Mouse (Mus musculus) bone marrow, adult 2 months (tissue): ENCODE measurements around the gene Shisa9. TPM values are rescaled to one million over a fixed set of nuclear protein-coding genes. Genes with fewer than 3 reads are reported as not detected.

Experiments used
- H3K27ac ChIP-seq: fragments of 200-500 bp; 2 replicates; pipeline ENCODE4 v1.5.1; 2012; ENCODE audit warnings: low read depth, mild to moderate bottlenecking, control low read depth, inconsistent platforms, low read length; ENCODE audit not compliant: control insufficient read depth, poor library complexity, insufficient read depth
- H3K4me1 ChIP-seq: fragments of 200-500 bp; 2 replicates; pipeline ENCODE4 v1.6.1; 2011; ENCODE audit warnings: low read length; ENCODE audit not compliant: control insufficient read depth, insufficient read depth
- H3K4me3 ChIP-seq: fragments of 200-500 bp; replicated peaks from 2 replicates; pipeline ENCODE3; 2011; ENCODE audit warnings: mild to moderate bottlenecking, low read depth, low read length, control low read depth; ENCODE audit not compliant: control insufficient read depth
- CTCF ChIP-seq: fragments of 200-500 bp; IDR thresholded peaks from 2 replicates; pipeline ENCODE4 v1.5.1; 2011; ENCODE audit warnings: low read length, control low read depth; ENCODE audit not compliant: control insufficient read depth, insufficient read depth
- POLR2A ChIP-seq: fragments of 200-500 bp; IDR thresholded peaks from 2 replicates; pipeline ENCODE4 v1.6.1; 2011; ENCODE audit warnings: low read depth, mild to moderate bottlenecking, control low read depth, low read length, borderline replicate concordance; ENCODE audit not compliant: control insufficient read depth
- WGBS: fragments of 180-500 bp; shearing (Covaris S2); methylation state at CpG from one replicate; pipeline ENCODE4 v1.1.7; 2018; 5-methylcytosine and 5-hydroxymethylcytosine counted together
- polyA plus RNA-seq: library from polyadenylated mRNA; stranded (reverse); fragments of >200 nt; gene quantifications from 2 replicates; pipeline ENCODE4 v1.2.4, GENCODE M21; 2011; ENCODE audit warnings: low replicate concordance; ENCODE audit not compliant: missing spikeins, insufficient read depth, insufficient read length

The Shisa9 gene
- polyA plus RNA-seq, 1 experiment: not detected

GRCm38 (mm10) chr16:12206951-12207350 is 223.0 kb downstream of the Shisa9 start:
- no peak for TF ChIP-seq POLR2A
- TF ChIP-seq CTCF: no peak
- Histone ChIP-seq H3K4me1 (no peaks in the 10 kb centered on the region), H3K27ac (no peak overlapping the region), H3K4me3 (no peak overlapping the region)
- 46% methylated on average over 2 of the region's 2 CpGs for WGBS

GRCm38 (mm10) chr16:12209355-12209754 is 225.4 kb downstream of the Shisa9 start:
- H3K4me1 ChIP-seq: no peaks in the 10 kb centered on the region
- 67% methylated on average over 1 of the region's 1 CpGs for WGBS
- no peak overlapping the region for H3K4me3 ChIP-seq
- TF ChIP-seq CTCF (no peak), POLR2A (no peak)
- no peak overlapping the region for H3K27ac ChIP-seq

GRCm38 (mm10) chr16:12209819-12210218 is 225.9 kb downstream of the Shisa9 start:
- TF ChIP-seq CTCF (no peak), POLR2A (no peak)
- no peaks in the 10 kb centered on the region for H3K4me1 ChIP-seq
- 80% methylated on average over 2 of the region's 2 CpGs for WGBS
- H3K27ac ChIP-seq: no peak overlapping the region
- no peak overlapping the region for H3K4me3 ChIP-seq

GRCm38 (mm10) chr16:12214018-12214417 is 230.1 kb downstream of the Shisa9 start:
- Histone ChIP-seq H3K4me1 (no peaks in the 10 kb centered on the region), H3K27ac (no peak overlapping the region), H3K4me3 (no peak overlapping the region)
- TF ChIP-seq POLR2A (no peak), CTCF (no peak)
- WGBS: 51% methylated on average over 2 of the region's 2 CpGs

GRCm38 (mm10) chr16:12217289-12218150 is 233.6 kb downstream of the Shisa9 start:
- H3K4me1 ChIP-seq: no peaks in the 10 kb centered on the region
- H3K27ac ChIP-seq: no peak overlapping the region
- no peak overlapping the region for H3K4me3 ChIP-seq
- WGBS: 70% methylated on average over 13 of the region's 13 CpGs
- TF ChIP-seq POLR2A: no peak
- no peak for TF ChIP-seq CTCF

- WGBS: 73% methylated on average over 2 of the region's 2 CpGs
- TF ChIP-seq CTCF (no peak), POLR2A (no peak)
- H3K27ac ChIP-seq: no peak overlapping the region
- H3K4me3 ChIP-seq: no peak overlapping the region
- H3K4me1 ChIP-seq: no peaks in the 10 kb centered on the region
Measured at GRCm38 (mm10) chr16:12218151-12218532, 234.2 kb downstream of the Shisa9 start.

- Histone ChIP-seq H3K4me3 (no peak overlapping the region), H3K27ac (no peak overlapping the region), H3K4me1 (no peaks in the 10 kb centered on the region)
- TF ChIP-seq CTCF (no peak), POLR2A (no peak)
- WGBS: 29% methylated on average over 3 of the region's 3 CpGs
Measured at GRCm38 (mm10) chr16:12219821-12220220, 235.9 kb downstream of the Shisa9 start.

GRCm38 (mm10) chr16:12223537-12223936 is 239.6 kb downstream of the Shisa9 start:
- H3K4me1 ChIP-seq: no peaks in the 10 kb centered on the region
- no peak overlapping the region for H3K4me3 ChIP-seq
- TF ChIP-seq CTCF: no peak
- TF ChIP-seq POLR2A: no peak
- no peak overlapping the region for H3K27ac ChIP-seq
- 83% methylated on average over 2 of the region's 2 CpGs for WGBS

GRCm38 (mm10) chr16:12226937-12227336 is 243.0 kb downstream of the Shisa9 start:
- Histone ChIP-seq H3K27ac (no peak overlapping the region), H3K4me3 (no peak overlapping the region), H3K4me1 (no peaks in the 10 kb centered on the region)
- no peak for TF ChIP-seq CTCF
- no peak for TF ChIP-seq POLR2A
- 73% methylated on average over 3 of the region's 3 CpGs for WGBS
